Mouse (Mus musculus) forebrain, embryonic 14.5 days (tissue): Measurements from ENCODE around the gene Lfng. TPM values are rescaled to one million over a fixed set of nuclear protein-coding genes. Genes with fewer than 3 reads are reported as not detected.

Experiments used
- ATAC-seq: fragments of 200-750 bp; cut with Nextera tagmentation; 2 replicates; pipeline ENCODE4 v1.8.0; 2017; ENCODE audit warnings: mild to moderate bottlenecking, moderate library complexity
- DNase-seq: peaks from one replicate; pipeline ENCODE4 v3.0.0-alpha.2; 2015; ENCODE audit warnings: low spot score
- H3K27ac ChIP-seq: fragments of 300-500 bp; sonication (generic); 2 replicates; pipeline ENCODE4 v1.5.1; 2014; ENCODE audit warnings: low read depth, mild to moderate bottlenecking, control low read depth, low read length, moderate library complexity
- H3K27me3 ChIP-seq: fragments of 300-500 bp; sonication (generic); replicated peaks from 2 replicates; pipeline ENCODE4 v1.6.1; 2014; ENCODE audit warnings: low read length, control low read depth, mixed read lengths; ENCODE audit not compliant: control insufficient read depth, insufficient read depth
- H3K36me3 ChIP-seq: fragments of 300-500 bp; sonication (generic); 2 replicates; pipeline ENCODE4 v1.6.1; 2014; ENCODE audit warnings: low read length, control low read depth; ENCODE audit not compliant: control insufficient read depth, insufficient read depth
- H3K4me1 ChIP-seq: fragments of 300-500 bp; sonication (generic); 2 replicates; pipeline ENCODE4 v1.6.1; 2014; ENCODE audit warnings: antibody characterized with exemption, low read length, control low read depth; ENCODE audit not compliant: control insufficient read depth, insufficient read depth
- H3K4me2 ChIP-seq: fragments of 300-500 bp; sonication (generic); 2 replicates; pipeline ENCODE4 v1.6.1; 2014; ENCODE audit warnings: mild to moderate bottlenecking, control low read depth, low read length
- H3K4me3 ChIP-seq: fragments of 300-500 bp; sonication (generic); 2 replicates; pipeline ENCODE4 v1.5.1; 2014; ENCODE audit warnings: low read depth, low read length, control low read depth
- H3K9ac ChIP-seq: fragments of 300-500 bp; sonication (generic); 2 replicates; pipeline ENCODE4 v1.6.1; 2014; ENCODE audit warnings: mild to moderate bottlenecking, low read length, control low read depth, moderate library complexity
- H3K9me3 ChIP-seq: fragments of 300-500 bp; sonication (generic); replicated peaks from 2 replicates; pipeline ENCODE4 v1.6.1; 2016; ENCODE audit warnings: low read length, control low read depth, mixed read lengths; ENCODE audit not compliant: control insufficient read depth
- WGBS: fragments of 180-500 bp; shearing (Covaris S2); extraction: QIAGEN DNeasy Blood & Tissue Kit; methylation state at CpG from one replicate; pipeline ENCODE4 v1.1.7; 2014; 5-methylcytosine and 5-hydroxymethylcytosine counted together
- polyA plus RNA-seq: library from polyadenylated mRNA; unstranded; fragments of >200 nt; fragmentation: Nextera tagmentation; extraction: Ambion mirVana; gene quantifications from 2 replicates; pipeline ENCODE4 v1.2.1, GENCODE M21; 2014

Lfng gene
- polyA plus RNA-seq, 1 experiment from 2014 or later = 30.9 TPM

DNA sequence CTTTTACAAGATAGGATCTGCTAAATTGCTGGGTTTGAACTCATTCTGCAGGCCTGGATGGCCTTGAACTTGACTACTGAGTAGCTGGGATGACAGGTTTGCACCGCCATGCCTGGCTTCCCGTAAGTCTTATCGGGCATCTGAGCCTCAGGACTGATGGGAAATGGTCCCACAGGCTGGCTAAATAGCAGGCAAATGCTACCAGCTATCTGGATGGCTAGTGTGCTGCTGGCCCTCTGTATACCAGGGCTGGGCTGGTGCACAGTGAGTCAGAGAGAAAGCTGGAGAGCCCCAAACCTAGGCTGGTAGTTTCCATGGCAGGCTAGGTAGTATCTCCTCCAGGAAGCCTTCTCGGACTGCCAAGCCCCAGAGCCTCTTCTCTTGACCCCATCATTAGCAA lies 38.3 kb downstream of the Lfng start:
- no peaks in the 10 kb centered on the region for H3K9me3 ChIP-seq
- peak overlapping the region; percentile 100; the same call in 1 of the 2 replicates for H3K9ac ChIP-seq

GRCm38 (mm10) chr5:140646171-140646570 lies 39.1 kb downstream of the Lfng start:
- peak overlapping the region; percentile 97 for H3K4me2 ChIP-seq
- H3K36me3 ChIP-seq = peaks cover 40% of the 10 kb centered on the region
- DNase-seq (no peak), ATAC-seq (no peak)
- H3K4me3 ChIP-seq = peak overlapping the region; percentile 99
- peak overlapping the region; percentile 100 for H3K9ac ChIP-seq
- no peaks in the 10 kb centered on the region for H3K9me3 ChIP-seq
- peak overlapping the region; percentile 44; the same call in 1 of the 2 replicates for H3K27ac ChIP-seq
- H3K4me1 ChIP-seq = peaks cover 35% of the 10 kb centered on the region
- no peaks in the 10 kb centered on the region for H3K27me3 ChIP-seq
- WGBS = 78% methylated on average over 6 of the region's 6 CpGs

More for the DNA sequence above, 38.3 kb downstream of the Lfng start:
- 91% methylated on average over 4 of the region's 4 CpGs for WGBS
- H3K4me3 ChIP-seq = peak overlapping the region; percentile 99; the same call in 1 of the 2 replicates
- ATAC-seq = no peak
- peaks cover 35% of the 10 kb centered on the region for H3K4me1 ChIP-seq
- H3K27me3 ChIP-seq = no peaks in the 10 kb centered on the region
- H3K36me3 ChIP-seq = peaks cover 42% of the 10 kb centered on the region
- DNase-seq = no peak
- peak overlapping the region; percentile 97 for H3K4me2 ChIP-seq
- H3K27ac ChIP-seq = 0 out of 2 replicates have a peak overlapping the region, but pooled peaks have one; percentile 41

DNA sequence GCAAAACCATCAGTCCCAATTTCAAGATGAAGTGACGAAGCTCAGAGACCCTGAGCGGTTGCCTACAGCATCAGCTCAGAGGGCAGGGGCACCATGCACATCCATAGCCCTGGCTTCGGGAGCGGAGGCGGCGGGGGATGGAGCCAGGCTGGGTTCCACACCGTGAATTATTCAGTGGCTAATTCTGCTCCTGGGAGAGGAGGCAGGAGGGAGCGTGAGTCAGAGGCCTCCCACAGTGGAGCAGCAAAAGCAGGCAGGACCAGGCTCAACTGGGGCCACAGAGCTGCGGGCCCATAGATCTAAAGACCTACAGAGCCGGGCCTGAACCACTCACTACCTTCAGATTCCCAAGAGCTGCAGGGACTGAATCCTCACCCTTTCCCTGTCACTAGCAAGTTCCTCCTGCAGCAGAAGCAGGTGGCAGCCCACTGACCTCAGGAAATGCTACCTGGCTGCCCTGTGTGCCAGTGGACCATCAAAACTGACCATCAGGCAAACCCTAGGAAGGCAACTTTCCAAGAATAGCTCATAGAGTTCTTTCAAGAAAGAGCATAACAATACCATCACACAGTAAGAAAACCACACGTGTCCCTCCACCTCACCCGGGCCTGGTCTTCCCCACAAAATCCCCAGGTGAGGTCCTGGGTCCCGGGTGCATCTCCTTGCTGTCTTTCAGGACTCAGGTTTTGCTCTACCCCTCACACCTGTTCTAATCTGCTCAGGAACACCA lies 40.1 kb downstream of the Lfng start:
- Histone ChIP-seq H3K27me3 (no peaks in the 10 kb centered on the region), H3K4me1 (peaks cover 35% of the 10 kb centered on the region), H3K4me2 (peak overlapping the region; percentile 97), H3K4me3 (peak overlapping the region; percentile 99), H3K36me3 (peaks cover 39% of the 10 kb centered on the region), H3K9me3 (no peaks in the 10 kb centered on the region), H3K27ac (peak overlapping the region; percentile 93), H3K9ac (peak overlapping the region; percentile 100)
- ATAC-seq = no peak
- no peak for DNase-seq
- 17% methylated on average over 13 of the region's 13 CpGs for WGBS

DNA sequence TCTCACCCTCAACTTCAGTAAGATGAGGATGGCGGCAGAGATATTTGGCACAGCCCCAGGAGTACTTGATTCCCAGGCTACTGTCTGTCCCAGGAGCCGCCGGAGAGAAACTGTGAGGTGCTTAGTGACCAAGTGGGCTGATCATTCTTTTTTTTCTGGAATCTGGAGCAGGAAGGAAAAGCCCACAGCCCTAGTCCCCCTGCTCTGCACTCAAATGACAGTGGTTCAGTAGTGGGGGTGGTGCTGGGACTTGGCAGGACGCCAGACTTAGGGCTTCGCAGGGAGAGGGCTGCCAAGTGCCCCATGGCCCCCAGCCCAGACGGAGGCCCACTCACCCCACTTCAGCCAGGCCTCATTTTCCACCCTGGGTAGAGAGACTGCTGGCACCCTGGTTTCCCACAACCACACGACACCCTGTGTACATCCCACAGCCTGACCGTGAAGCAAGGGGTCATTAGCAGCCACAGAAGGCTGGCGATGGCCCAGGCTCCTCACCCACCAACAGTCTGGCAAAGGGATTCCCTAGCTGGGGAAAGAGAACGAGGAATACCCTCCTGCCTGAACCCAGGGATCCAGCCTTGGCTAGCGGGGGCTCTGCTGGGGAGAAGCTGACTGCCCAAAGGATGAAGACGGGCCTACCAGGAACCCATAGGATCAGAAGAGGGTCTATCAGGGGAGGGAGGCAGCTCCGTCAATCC lies 40.9 kb downstream of the Lfng start:
- ATAC-seq (peak; percentile 56), DNase-seq (peak; percentile 77)
- H3K27ac ChIP-seq = peak overlapping the region; percentile 93
- WGBS = 0% methylated on average over 13 of the region's 13 CpGs
- H3K4me3 ChIP-seq = peak overlapping the region; percentile 99
- H3K9ac ChIP-seq = peak overlapping the region; percentile 100
- H3K4me1 ChIP-seq = peaks cover 33% of the 10 kb centered on the region
- H3K9me3 ChIP-seq = no peaks in the 10 kb centered on the region
- H3K36me3 ChIP-seq = peaks cover 34% of the 10 kb centered on the region
- H3K27me3 ChIP-seq = no peaks in the 10 kb centered on the region
- peak overlapping the region; percentile 97 for H3K4me2 ChIP-seq

- DNase-seq (no peak), ATAC-seq (peak; percentile 19; the same call in 1 of the 2 replicates)
- Histone ChIP-seq H3K36me3 (peaks cover 28% of the 10 kb centered on the region), H3K27ac (peak within 1 kb of the TSS; percentile 93), H3K4me2 (peak within 1 kb of the TSS; percentile 97), H3K9me3 (no peaks in the 10 kb centered on the region), H3K27me3 (no peaks in the 10 kb centered on the region), H3K9ac (peak within 1 kb of the TSS; percentile 100), H3K4me3 (peak within 1 kb of the TSS; percentile 99), H3K4me1 (peaks cover 30% of the 10 kb centered on the region)
- under 1% methylated on average over 42 of the region's 62 CpGs for WGBS
These were observed 41.5 kb downstream of the Lfng start, which contains the start of gene Ttyh3 for GRCm38 (mm10) chr5:140648519-140649100. Ttyh3 (minus strand) TSS chr5:140649031.

DNA sequence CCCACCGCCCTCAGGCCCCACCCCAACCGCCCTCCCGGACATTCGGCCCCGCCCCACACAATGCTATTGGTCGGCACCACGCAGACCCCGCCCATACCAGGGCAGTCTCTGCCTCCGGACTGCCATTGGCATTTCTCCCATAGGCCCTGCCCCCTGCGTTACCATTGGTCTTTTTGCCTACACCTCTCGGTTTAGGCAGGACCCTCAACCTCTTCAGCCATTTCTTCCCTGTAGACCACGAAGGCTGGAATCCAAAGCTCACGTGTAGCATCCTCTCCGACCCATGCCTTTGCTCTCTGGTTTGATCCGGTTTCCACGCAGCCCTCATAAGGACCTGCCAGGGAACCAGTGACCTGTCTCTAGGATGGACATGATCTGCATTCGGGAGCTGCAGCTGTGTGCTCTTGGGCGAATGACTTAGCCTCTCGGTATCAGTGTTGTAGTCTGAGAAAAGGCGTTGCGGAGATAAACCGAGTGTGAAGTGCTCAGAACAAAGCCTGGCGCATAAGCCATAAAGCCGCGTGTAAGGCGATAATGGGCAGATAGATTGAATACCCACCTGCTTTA lies 42.1 kb downstream of the Lfng start:
- peak; percentile 91 for ATAC-seq
- peaks cover 22% of the 10 kb centered on the region for H3K36me3 ChIP-seq
- H3K27ac ChIP-seq = peak overlapping the region; percentile 79

DNA sequence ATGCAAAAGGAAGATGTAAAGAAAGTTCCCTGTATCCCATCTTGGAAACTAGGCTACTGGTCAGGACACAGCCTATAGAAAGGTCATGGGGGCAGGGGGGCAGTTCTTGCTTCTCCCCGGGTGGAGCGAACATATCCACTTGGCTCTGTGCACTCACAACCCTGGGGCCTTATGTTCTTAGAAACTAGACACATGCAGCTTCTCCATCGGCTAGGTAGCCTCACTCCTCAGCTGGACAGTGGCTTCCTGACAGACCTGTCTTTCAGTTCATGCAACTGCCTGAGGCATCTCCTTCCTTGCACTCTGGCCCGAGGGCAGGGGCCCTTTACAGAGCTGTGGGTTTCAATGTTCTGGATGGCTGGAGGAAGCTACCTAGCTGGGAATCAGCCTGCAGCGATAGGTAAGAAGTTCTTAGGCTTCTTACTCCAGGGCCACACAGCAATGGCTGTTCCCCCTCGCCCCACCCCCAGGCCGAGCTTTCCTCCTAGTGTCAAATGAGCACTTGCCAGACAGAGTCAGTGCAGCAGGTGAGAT lies 42.8 kb downstream of the Lfng start:
- DNase-seq = no peak
- Histone ChIP-seq H3K4me1 (peaks cover 26% of the 10 kb centered on the region), H3K36me3 (peaks cover 15% of the 10 kb centered on the region; the same call in 1 of the 2 replicates), H3K4me2 (peak overlapping the region; percentile 61), H3K27ac (no peak overlapping the region), H3K27me3 (no peaks in the 10 kb centered on the region), H3K9ac (peak overlapping the region; percentile 63; the same call in 1 of the 2 replicates), H3K9me3 (no peaks in the 10 kb centered on the region), H3K4me3 (0 out of 2 replicates have a peak overlapping the region, but pooled peaks have one; percentile 99)
- ATAC-seq = no peak
- 48% methylated on average over 7 of the region's 7 CpGs for WGBS

More for the DNA sequence above, 42.1 kb downstream of the Lfng start:
- no peaks in the 10 kb centered on the region for H3K9me3 ChIP-seq
- no peaks in the 10 kb centered on the region for H3K27me3 ChIP-seq
- 3% methylated on average over 26 of the region's 26 CpGs for WGBS
- peak overlapping the region; percentile 61 for H3K4me2 ChIP-seq
- DNase-seq = peak; percentile 99
- H3K4me1 ChIP-seq = peaks cover 29% of the 10 kb centered on the region
- H3K4me3 ChIP-seq = peak overlapping the region; percentile 99
- H3K9ac ChIP-seq = peak overlapping the region; percentile 63

DNA sequence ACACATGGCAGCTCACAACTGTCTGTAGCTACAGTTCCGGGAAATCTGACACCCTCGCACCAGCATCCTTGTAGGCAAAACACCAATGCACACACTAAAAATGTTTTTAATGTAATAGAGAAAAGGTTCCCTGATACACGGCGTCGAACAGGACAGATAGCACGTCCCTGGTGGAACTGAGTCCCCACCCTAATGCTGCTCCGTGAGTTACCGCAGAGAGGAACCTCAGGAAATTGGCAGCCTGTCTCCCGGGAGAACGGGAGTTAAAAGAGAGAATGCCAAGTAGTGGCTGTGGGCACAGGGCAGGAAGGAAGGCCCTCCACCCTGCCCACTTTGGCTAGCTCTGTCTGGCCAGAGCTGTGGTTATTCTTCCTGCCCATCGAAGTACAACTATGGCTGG lies 44.1 kb downstream of the Lfng start:
- H3K4me2 ChIP-seq = no peak overlapping the region
- no peak overlapping the region for H3K9ac ChIP-seq
- ATAC-seq = no peak
- 74% methylated on average over 11 of the region's 11 CpGs for WGBS
- H3K4me1 ChIP-seq = peaks cover 16% of the 10 kb centered on the region
- DNase-seq = no peak
- H3K36me3 ChIP-seq = peaks cover 4% of the 10 kb centered on the region; the same call in 1 of the 2 replicates
- H3K27ac ChIP-seq = no peak overlapping the region
- H3K27me3 ChIP-seq = no peaks in the 10 kb centered on the region
- H3K4me3 ChIP-seq = no peak overlapping the region
- H3K9me3 ChIP-seq = no peaks in the 10 kb centered on the region
